Mouse (Mus musculus) kidney, embryonic 16.5 days (tissue): ENCODE measurements around the gene Krt222. TPM values are rescaled to one million over a fixed set of nuclear protein-coding genes. Genes with fewer than 3 reads are reported as not detected.

Experiments used
- ATAC-seq: fragments of 200-750 bp; cut with Nextera tagmentation; 2 replicates; pipeline ENCODE4 v1.8.0; 2017; ENCODE audit warnings: moderate TSS enrichment; ENCODE audit not compliant: low FRiP score, low TSS enrichment
- H3K27ac ChIP-seq: fragments of 300-500 bp; sonication (generic); 2 replicates; pipeline ENCODE4 v1.5.1; 2014; ENCODE audit warnings: low read length
- H3K27me3 ChIP-seq: fragments of 300-500 bp; sonication (generic); 2 replicates; pipeline ENCODE4 v1.6.1; 2014; ENCODE audit warnings: low read length, control low read depth, mixed read lengths; ENCODE audit not compliant: insufficient read depth
- H3K36me3 ChIP-seq: fragments of 300-500 bp; sonication (generic); 2 replicates; pipeline ENCODE4 v1.6.1; 2014; ENCODE audit warnings: low read length, control low read depth, mixed read lengths; ENCODE audit not compliant: insufficient read depth
- H3K4me1 ChIP-seq: fragments of 300-500 bp; sonication (generic); 2 replicates; pipeline ENCODE4 v1.6.1; 2014; ENCODE audit warnings: low read length, control low read depth, mixed read lengths; ENCODE audit not compliant: insufficient read depth
- H3K4me2 ChIP-seq: fragments of 300-500 bp; sonication (generic); replicated peaks from 2 replicates; pipeline ENCODE4 v1.6.1; 2014; ENCODE audit warnings: low read depth, low read length
- H3K4me3 ChIP-seq: fragments of 300-500 bp; sonication (generic); 2 replicates; pipeline ENCODE4 v1.5.1; 2014; ENCODE audit warnings: mild to moderate bottlenecking, low read length
- H3K9ac ChIP-seq: fragments of 300-500 bp; sonication (generic); replicated peaks from 2 replicates; pipeline ENCODE4 v1.6.1; 2014; ENCODE audit warnings: low read length
- H3K9me3 ChIP-seq: fragments of 300-500 bp; sonication (generic); 2 replicates; pipeline ENCODE4 v1.6.1; 2016; ENCODE audit warnings: low read length, control low read depth
- WGBS: fragments of 180-500 bp; shearing (Covaris S2); extraction: QIAGEN DNeasy Blood & Tissue Kit; methylation state at CpG from one replicate; pipeline ENCODE4 v1.1.7; 2014; 5-methylcytosine and 5-hydroxymethylcytosine counted together
- polyA plus RNA-seq: library from polyadenylated mRNA; unstranded; fragments of >200 nt; fragmentation: Nextera tagmentation; extraction: Ambion mirVana; gene quantifications from 2 replicates; pipeline ENCODE4 v1.2.1, GENCODE M21; 2015

Gene Krt222
- polyA plus RNA-seq, 1 experiment from 2014 or later, result 0.31 TPM

DNA sequence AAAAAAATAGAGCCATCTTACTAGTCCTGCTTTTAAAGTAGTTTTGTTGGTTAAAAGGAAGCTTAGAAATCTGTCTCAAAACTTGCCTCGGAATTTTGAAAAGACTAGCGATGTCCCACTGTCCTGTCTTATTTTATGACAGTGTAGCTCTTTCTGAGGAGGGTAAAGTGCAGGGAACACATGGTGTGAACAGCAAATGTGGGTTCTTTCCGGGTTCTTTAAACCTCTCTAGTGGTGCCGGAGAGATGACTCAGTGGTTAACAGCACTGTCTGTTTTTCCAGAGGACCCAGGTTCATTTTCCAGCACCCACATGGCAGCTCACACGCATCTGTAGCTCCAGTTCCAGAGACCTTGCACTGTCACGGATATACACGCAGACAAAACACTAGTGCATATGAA, 25.3 kb upstream of the Krt222 start:
- H3K4me2 ChIP-seq, result no peak overlapping the region
- H3K36me3 ChIP-seq, result no peaks in the 10 kb centered on the region
- no peak overlapping the region for H3K27ac ChIP-seq
- H3K27me3 ChIP-seq, result no peaks in the 10 kb centered on the region
- no peak for ATAC-seq
- no peaks in the 10 kb centered on the region for H3K4me1 ChIP-seq
- WGBS, result 63% methylated on average over 7 of the region's 7 CpGs
- no peak overlapping the region for H3K9ac ChIP-seq
- H3K4me3 ChIP-seq, result no peak overlapping the region
- H3K9me3 ChIP-seq, result no peaks in the 10 kb centered on the region

DNA sequence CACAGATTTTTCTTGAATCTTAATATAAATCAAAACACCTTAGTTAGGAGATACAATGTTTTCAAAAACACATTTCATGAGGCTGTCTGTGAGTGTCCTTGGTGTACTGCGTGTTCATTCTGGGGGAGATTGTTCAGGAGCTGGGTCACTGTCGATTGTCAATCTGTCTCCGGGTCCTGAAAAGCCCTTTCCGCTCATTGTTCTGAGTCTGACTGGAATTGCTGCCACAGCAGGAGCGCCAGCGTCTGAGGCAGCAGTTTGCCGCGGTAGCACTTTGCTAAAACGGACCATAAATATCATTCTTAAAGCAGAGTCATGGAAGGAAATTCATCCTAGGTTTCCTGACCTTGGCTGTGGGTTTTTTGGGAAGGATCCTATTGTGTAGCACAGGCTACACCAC, 21.9 kb upstream of the Krt222 start:
- WGBS, result 51% methylated on average over 9 of the region's 9 CpGs

GRCm38 (mm10) chr11:99265220-99265619, 21.3 kb upstream of the Krt222 start:
- Histone ChIP-seq H3K36me3 (no peaks in the 10 kb centered on the region), H3K27me3 (no peaks in the 10 kb centered on the region), H3K4me1 (no peaks in the 10 kb centered on the region), H3K4me3 (no peak overlapping the region), H3K9me3 (no peaks in the 10 kb centered on the region), H3K27ac (no peak overlapping the region), H3K4me2 (no peak overlapping the region), H3K9ac (no peak overlapping the region)
- 70% methylated on average over 9 of the region's 9 CpGs for WGBS
- no peak for ATAC-seq

More for the DNA sequence above, 21.9 kb upstream of the Krt222 start:
- H3K4me1 ChIP-seq, result no peaks in the 10 kb centered on the region
- no peaks in the 10 kb centered on the region for H3K9me3 ChIP-seq
- peak overlapping the region; percentile 47; the same call in 1 of the 2 replicates for H3K27ac ChIP-seq
- H3K27me3 ChIP-seq, result no peaks in the 10 kb centered on the region
- no peak overlapping the region for H3K4me3 ChIP-seq
- no peak overlapping the region for H3K4me2 ChIP-seq
- H3K9ac ChIP-seq, result no peak overlapping the region
- H3K36me3 ChIP-seq, result no peaks in the 10 kb centered on the region
- no peak for ATAC-seq

DNA sequence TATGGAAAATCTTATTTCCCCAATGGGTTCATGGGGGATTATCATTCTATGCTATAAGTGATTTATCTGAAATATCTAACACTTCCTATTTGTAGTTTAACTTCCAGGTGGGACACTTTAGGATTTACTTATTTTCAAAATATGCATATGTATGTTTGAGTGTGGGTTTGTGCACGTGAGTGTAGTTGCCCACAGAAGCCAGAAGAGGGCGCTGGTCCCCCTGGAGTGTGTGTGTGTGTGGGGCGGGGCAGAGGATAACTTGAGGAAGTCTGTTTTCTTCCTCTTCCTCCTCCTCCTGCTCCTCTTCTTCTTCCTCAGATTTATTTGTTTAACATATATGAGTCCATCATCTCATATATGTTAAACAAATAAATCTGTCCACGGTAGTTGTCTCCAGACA, 12.3 kb upstream of the Krt222 start:
- WGBS, result 79% methylated on average over 4 of the region's 4 CpGs
- H3K4me1 ChIP-seq, result no peaks in the 10 kb centered on the region

DNA sequence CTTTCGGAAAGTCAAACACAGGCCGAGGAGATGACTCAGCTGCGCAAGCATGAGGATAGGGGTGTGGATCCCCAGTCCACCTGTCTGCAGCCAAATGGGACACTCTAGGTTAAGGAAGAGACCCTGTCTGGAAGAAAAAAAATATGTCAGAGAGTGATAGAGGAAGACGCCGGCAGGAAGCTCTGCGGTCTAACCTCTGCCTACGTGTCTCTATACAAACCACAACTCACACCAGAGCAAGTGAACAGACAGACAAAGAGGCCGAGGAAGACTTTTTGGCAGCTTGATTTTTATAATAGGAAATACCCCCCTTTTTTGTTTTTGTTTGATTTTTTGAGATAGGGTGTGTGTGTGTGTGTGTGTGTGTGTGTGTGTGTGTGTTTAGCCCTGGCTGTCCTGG, 11.4 kb upstream of the Krt222 start:
- H3K27me3 ChIP-seq, result no peaks in the 10 kb centered on the region
- H3K9ac ChIP-seq, result no peak overlapping the region
- 95% methylated on average over 8 of the region's 8 CpGs for WGBS
- H3K4me3 ChIP-seq, result no peak overlapping the region
- H3K27ac ChIP-seq, result no peak overlapping the region
- no peak overlapping the region for H3K4me2 ChIP-seq
- no peaks in the 10 kb centered on the region for H3K4me1 ChIP-seq
- no peaks in the 10 kb centered on the region for H3K9me3 ChIP-seq
- ATAC-seq, result no peak
- no peaks in the 10 kb centered on the region for H3K36me3 ChIP-seq

More for the DNA sequence above, 12.3 kb upstream of the Krt222 start:
- Histone ChIP-seq H3K27me3 (no peaks in the 10 kb centered on the region), H3K4me2 (no peak overlapping the region), H3K9me3 (no peaks in the 10 kb centered on the region), H3K27ac (no peak overlapping the region), H3K4me3 (no peak overlapping the region), H3K36me3 (no peaks in the 10 kb centered on the region), H3K9ac (no peak overlapping the region)
- ATAC-seq, result no peak

DNA sequence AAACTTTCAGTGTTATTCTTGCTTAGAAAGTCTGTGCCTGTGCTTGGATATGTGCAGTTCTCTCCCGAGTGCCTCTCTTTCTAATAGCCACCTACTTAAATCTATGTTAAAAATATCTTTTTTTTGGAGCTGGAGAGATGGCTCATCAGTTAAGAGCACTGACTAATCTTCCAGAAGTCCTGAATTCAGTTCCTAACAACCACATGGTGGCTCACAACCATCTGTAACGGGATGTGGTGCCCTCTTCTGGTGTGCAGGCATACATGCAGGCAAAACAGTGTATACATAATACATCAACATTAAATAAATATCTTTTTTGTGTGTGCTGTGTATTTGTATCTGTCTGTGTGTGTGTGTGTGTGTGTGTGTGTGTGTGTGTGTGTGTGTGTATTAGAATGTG, 10.0 kb upstream of the Krt222 start:
- no peak for ATAC-seq

DNA sequence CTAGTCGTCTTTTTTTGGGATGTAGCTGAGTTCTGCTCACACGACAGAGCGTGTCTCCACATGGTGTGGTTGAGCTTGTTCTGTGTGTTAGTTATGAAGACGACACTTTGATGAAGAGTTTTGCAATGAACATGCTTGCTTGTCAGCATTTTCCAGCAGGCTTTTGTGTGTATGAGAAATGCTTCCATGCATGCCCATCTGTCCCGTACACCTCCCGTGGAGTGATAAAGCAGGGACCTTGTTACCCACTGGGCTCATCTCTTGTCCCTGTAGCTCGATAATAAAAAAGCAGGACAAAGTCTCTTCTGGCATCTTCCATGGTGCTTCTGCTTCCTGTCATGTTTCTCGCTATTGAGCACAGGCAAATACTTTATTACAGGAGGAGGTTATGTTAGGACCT, 8.8 kb upstream of the Krt222 start:
- Histone ChIP-seq H3K4me2 (no peak overlapping the region), H3K9me3 (no peaks in the 10 kb centered on the region), H3K4me1 (no peaks in the 10 kb centered on the region), H3K27ac (no peak overlapping the region), H3K36me3 (no peaks in the 10 kb centered on the region), H3K9ac (no peak overlapping the region), H3K4me3 (no peak overlapping the region), H3K27me3 (no peaks in the 10 kb centered on the region)
- WGBS, result 74% methylated on average over 8 of the region's 8 CpGs
- no peak for ATAC-seq

More for the DNA sequence above, 10.0 kb upstream of the Krt222 start:
- no peaks in the 10 kb centered on the region for H3K27me3 ChIP-seq
- no peak overlapping the region for H3K9ac ChIP-seq
- no peak overlapping the region for H3K4me2 ChIP-seq
- no peaks in the 10 kb centered on the region for H3K4me1 ChIP-seq
- WGBS, result 53% methylated on average over 2 of the region's 2 CpGs
- no peak overlapping the region for H3K27ac ChIP-seq
- H3K36me3 ChIP-seq, result no peaks in the 10 kb centered on the region
- H3K9me3 ChIP-seq, result no peaks in the 10 kb centered on the region
- no peak overlapping the region for H3K4me3 ChIP-seq

DNA sequence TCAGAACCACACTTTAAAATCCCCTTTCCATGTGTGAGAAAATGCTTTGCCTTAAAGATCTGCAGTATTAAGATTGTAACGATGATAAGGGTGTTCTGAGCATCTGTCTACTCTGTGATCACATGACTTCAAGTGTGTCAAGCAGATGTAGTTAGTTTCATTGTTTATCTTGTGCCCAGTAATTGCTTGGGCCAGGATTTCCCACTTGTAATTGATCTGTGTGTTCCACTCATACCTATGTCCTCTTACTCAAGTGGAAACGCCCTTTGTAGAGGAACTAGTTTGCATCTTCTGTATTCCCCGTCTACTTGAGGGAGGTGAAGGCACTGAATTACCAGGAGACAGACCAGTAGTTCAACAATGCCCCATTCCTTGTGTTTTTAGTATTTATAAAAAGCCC, 6.8 kb upstream of the Krt222 start:
- H3K27me3 ChIP-seq, result no peaks in the 10 kb centered on the region
- no peak overlapping the region for H3K27ac ChIP-seq
- no peaks in the 10 kb centered on the region for H3K9me3 ChIP-seq
- no peaks in the 10 kb centered on the region for H3K4me1 ChIP-seq
- H3K4me3 ChIP-seq, result no peak overlapping the region
- WGBS, result 61% methylated on average over 3 of the region's 3 CpGs
- no peak overlapping the region for H3K4me2 ChIP-seq
- H3K9ac ChIP-seq, result no peak overlapping the region
- no peak for ATAC-seq
- no peaks in the 10 kb centered on the region for H3K36me3 ChIP-seq

DNA sequence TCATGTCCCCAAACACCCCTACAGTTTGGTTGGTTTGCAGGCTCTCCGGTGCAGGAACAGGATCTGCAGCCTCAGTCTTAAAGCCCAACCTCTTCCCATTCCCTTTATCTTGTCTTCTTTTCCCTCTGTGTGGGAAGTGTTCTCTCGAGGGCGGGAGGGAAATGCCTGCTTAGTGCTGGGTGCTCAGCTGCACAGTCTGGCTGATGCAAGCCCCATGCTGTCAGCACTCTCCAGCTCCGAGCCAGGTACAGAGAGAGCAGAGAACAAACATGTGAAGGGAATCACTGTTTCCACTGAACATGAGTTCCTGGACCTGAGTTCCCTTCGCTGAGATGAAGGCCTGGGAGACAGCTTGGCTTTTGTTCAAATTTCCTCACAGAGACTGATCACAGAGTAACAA, 6.4 kb upstream of the Krt222 start:
- WGBS, result 51% methylated on average over 5 of the region's 5 CpGs
- Histone ChIP-seq H3K9me3 (no peaks in the 10 kb centered on the region), H3K4me2 (no peak overlapping the region)

DNA sequence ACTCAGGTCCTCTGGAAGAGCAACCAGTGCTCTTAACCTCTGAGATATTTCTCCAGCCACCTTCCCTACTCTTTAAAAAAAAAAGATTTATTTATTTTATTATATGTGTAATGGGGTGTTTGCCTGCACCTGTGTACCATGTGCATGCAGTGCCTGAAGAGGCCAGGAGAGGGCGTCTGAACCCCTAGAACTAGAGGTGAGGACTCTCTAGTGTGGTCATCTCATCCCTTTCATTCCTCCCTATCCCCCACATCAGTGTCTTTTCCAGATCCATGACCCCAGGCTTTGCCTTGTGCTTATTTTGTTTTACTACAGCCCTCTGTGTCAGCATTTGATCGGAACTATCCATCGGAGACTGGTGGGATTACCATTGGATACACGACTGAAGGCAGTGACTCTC, 5.2 kb upstream of the Krt222 start:
- Histone ChIP-seq H3K36me3 (no peaks in the 10 kb centered on the region), H3K4me1 (0 out of 2 replicates have a peak, but pooled peaks cover 2% of the 10 kb centered on the region), H3K4me2 (no peak overlapping the region), H3K4me3 (no peak overlapping the region), H3K9ac (no peak overlapping the region), H3K9me3 (no peaks in the 10 kb centered on the region), H3K27ac (no peak overlapping the region), H3K27me3 (no peaks in the 10 kb centered on the region)
- WGBS, result 66% methylated on average over 4 of the region's 4 CpGs
- no peak for ATAC-seq

More for the DNA sequence above, 6.4 kb upstream of the Krt222 start:
- no peaks in the 10 kb centered on the region for H3K36me3 ChIP-seq
- no peak overlapping the region for H3K4me3 ChIP-seq
- ATAC-seq, result no peak
- H3K9ac ChIP-seq, result no peak overlapping the region
- no peaks in the 10 kb centered on the region for H3K27me3 ChIP-seq
- no peak overlapping the region for H3K27ac ChIP-seq
- H3K4me1 ChIP-seq, result no peaks in the 10 kb centered on the region
